Mouse (Mus musculus): ENCODE measurements around the gene Mtm1.
"Not testable (repeated sequence)": the region's sequence is repeated elsewhere in the genome, so short reads cannot be mapped to it uniquely, and the experiment has no call there.

Mtm1 gene

GRCm38 (mm10) chrX:71294191-71294590, 83.6 kb downstream of the Mtm1 start:
- no peak for DNase-seq

- DNase-seq = no peak
These were observed 85.4 kb downstream of the Mtm1 start for GRCm38 (mm10) chrX:71296005-71296404.

GRCm38 (mm10) chrX:71302148-71302547, 91.6 kb downstream of the Mtm1 start:
- no peak for DNase-seq

GRCm38 (mm10) chrX:71311229-71311628, 100.7 kb downstream of the Mtm1 start:
- peak; percentile 70 to 73 for DNase-seq

- no peak for DNase-seq
These were observed 103.8 kb downstream of the Mtm1 start for GRCm38 (mm10) chrX:71314380-71314779.

- no peak for DNase-seq
These were observed 141.5 kb downstream of the Mtm1 start for GRCm38 (mm10) chrX:71352033-71352432.

- no peak for DNase-seq
These were observed 144.8 kb downstream of the Mtm1 start for GRCm38 (mm10) chrX:71355331-71355730.

GRCm38 (mm10) chrX:71361793-71362192, 151.2 kb downstream of the Mtm1 start:
- not testable (repeated sequence) for DNase-seq

GRCm38 (mm10) chrX:71364062-71364461, 153.5 kb downstream of the Mtm1 start:
- DNase-seq = peak in 1 of 2 experiments; percentile 6

- peak; percentile 81 to 86 for DNase-seq
These were observed 154.0 kb downstream of the Mtm1 start, which contains the start of gene Mtmr1 for GRCm38 (mm10) chrX:71364554-71364991. Mtmr1 (plus strand) TSS chrX:71364760.

- DNase-seq = peak; percentile 60 to 64
These were observed 154.4 kb downstream of the Mtm1 start for GRCm38 (mm10) chrX:71365011-71365410.
